12 mouse cellular contexts compared by ENCODE assay signal in genomic region chr2:168552405-168552804, GRCm38 (mm10). TPM values are rescaled to one million over a fixed set of nuclear protein-coding genes. Genes with fewer than 3 reads are reported as not detected.
DNase-seq lines count a peak whose midpoint lies in the region; ATAC-seq and TF ChIP-seq lines count a peak whose summit lies in the region.
"Had no signal": no experiment of that assay in that cellular context is flagged by ENCODE, and none has a peak within 500 bp of the region (broad histone marks: within the 10 kb centered on the region; RNA-seq: fewer than 3 reads in every experiment).

No protein-coding gene starts in this region.

- TF ChIP-seq CTCF in kidney, postnatal 0 days (IDR thresholded peaks at IDR 0.05; ENCODE audit: low read depth), result no peak
- no peak for TF ChIP-seq CTCF in gastrocnemius, adult 2 months (IDR thresholded peaks at IDR 0.05)

- no peaks in the 10 kb centered on the region for H3K36me3 ChIP-seq in hindbrain, embryonic 10.5 days
- no peaks in the 10 kb centered on the region for H3K36me3 ChIP-seq in hindbrain, embryonic 14.5 days (replicated peaks; ENCODE audit: control insufficient read depth, insufficient read depth)
- no peaks in the 10 kb centered on the region for H3K36me3 ChIP-seq in intestine, embryonic 14.5 days (ENCODE audit: control insufficient read depth, insufficient read depth, low read length)
- H3K36me3 ChIP-seq in kidney, postnatal 0 days (ENCODE audit: insufficient read depth, low read length), result no peaks in the 10 kb centered on the region
- no peaks in the 10 kb centered on the region for H3K36me3 ChIP-seq in liver, embryonic 15.5 days (replicated peaks)
- H3K36me3 ChIP-seq: forebrain, embryonic 15.5 days had no signal

- peaks cover 34% of the 10 kb centered on the region for H3K27me3 ChIP-seq in hindbrain, embryonic 10.5 days (ENCODE audit: insufficient read depth, poor library complexity, severe bottlenecking)
- H3K27me3 ChIP-seq in hindbrain, embryonic 14.5 days (ENCODE audit: control insufficient read depth, insufficient read depth, low read length), result no peaks in the 10 kb centered on the region
- H3K27me3 ChIP-seq in intestine, embryonic 14.5 days (replicated peaks; ENCODE audit: control insufficient read depth, insufficient read depth, low read length), result no peaks in the 10 kb centered on the region
- H3K27me3 ChIP-seq in kidney, postnatal 0 days (ENCODE audit: insufficient read depth, low read length), result no peaks in the 10 kb centered on the region; the same call in 1 of the 2 replicates
- H3K27me3 ChIP-seq in liver, embryonic 15.5 days, result peaks cover 61% of the 10 kb centered on the region
- H3K27me3 ChIP-seq: forebrain, embryonic 15.5 days had no signal

- intact Hi-C loops in gastrocnemius, adult 2 months (cut with DNase I), result loop anchor here (5.0 kb wide), 1 partner anchor 40 kb away; no protein-coding TSS in a partner anchor

- WGBS in hindbrain, embryonic 10.5 days, result 48% methylated on average over 5 of the region's 5 CpGs
- 45% methylated on average over 5 of the region's 5 CpGs for WGBS in hindbrain, embryonic 14.5 days
- 30% methylated on average over 5 of the region's 5 CpGs for WGBS in intestine, embryonic 14.5 days
- WGBS in kidney, postnatal 0 days, result 35% methylated on average over 5 of the region's 5 CpGs
- WGBS in liver, embryonic 15.5 days (ENCODE audit: insufficient replicate concordance), result 30% methylated on average over 5 of the region's 5 CpGs

- peaks cover 67% of the 10 kb centered on the region for H3K4me1 ChIP-seq in hindbrain, embryonic 10.5 days (replicated peaks)
- peaks cover 10% of the 10 kb centered on the region for H3K4me1 ChIP-seq in hindbrain, embryonic 14.5 days (replicated peaks; ENCODE audit: control insufficient read depth, insufficient read depth, low read length)
- H3K4me1 ChIP-seq in intestine, embryonic 14.5 days (replicated peaks; ENCODE audit: control insufficient read depth, insufficient read depth, low read length), result peaks cover 36% of the 10 kb centered on the region
- H3K4me1 ChIP-seq in kidney, postnatal 0 days (replicated peaks; ENCODE audit: insufficient read depth, low read length), result peaks cover 34% of the 10 kb centered on the region
- 0 out of 2 replicates have a peak, but pooled peaks cover 10% of the 10 kb centered on the region for H3K4me1 ChIP-seq in liver, embryonic 15.5 days (replicated peaks)

- peak overlapping the region; percentile 76; the same call in 1 of the 2 replicates for H3K27ac ChIP-seq in hindbrain, embryonic 10.5 days
- H3K27ac ChIP-seq in hindbrain, embryonic 14.5 days, result no peak overlapping the region
- peak overlapping the region; percentile 54; the same call in 1 of the 2 replicates for H3K27ac ChIP-seq in intestine, embryonic 14.5 days (ENCODE audit: low read depth)
- 0 out of 2 replicates have a peak overlapping the region, but pooled peaks have one; percentile 47 for H3K27ac ChIP-seq in kidney, postnatal 0 days
- H3K27ac ChIP-seq in liver, embryonic 15.5 days (replicated peaks), result no peak overlapping the region
- no peak overlapping the region for H3K27ac ChIP-seq in gastrocnemius, adult 2 months
- H3K27ac ChIP-seq: forebrain, embryonic 15.5 days had no signal

- H3K4me2 ChIP-seq in hindbrain, embryonic 14.5 days (replicated peaks), result no peak overlapping the region
- H3K4me2 ChIP-seq in intestine, embryonic 14.5 days (ENCODE audit: low read length), result peak overlapping the region; percentile 22
- H3K4me2 ChIP-seq in kidney, postnatal 0 days (ENCODE audit: low read length), result no peak overlapping the region
- peak overlapping the region; percentile 27; the same call in 1 of the 2 replicates for H3K4me2 ChIP-seq in liver, embryonic 15.5 days
- H3K4me2 ChIP-seq: forebrain, embryonic 15.5 days had no signal

- no peak for DNase-seq in hindbrain, embryonic 10.5 days (ENCODE audit: low spot score)
- DNase-seq in hindbrain, embryonic 14.5 days (ENCODE audit: low spot score), result no peak
- DNase-seq in intestine, embryonic 14.5 days (ENCODE audit: low spot score), result no peak
- no peak for DNase-seq in kidney, postnatal 0 days (ENCODE audit: low spot score)
- no peak for DNase-seq in gastrocnemius, adult 2 months
- no peak for DNase-seq in cerebellum, adult 9-11 months
- DNase-seq in thymus, postnatal 25 days, result no peak
- DNase-seq: heart, adult 11 months; layer of hippocampus, postnatal 36 days had no signal

- no peaks in the 10 kb centered on the region for H3K9me3 ChIP-seq in hindbrain, embryonic 10.5 days
- H3K9me3 ChIP-seq in hindbrain, embryonic 14.5 days (ENCODE audit: control insufficient read depth, low read length), result no peaks in the 10 kb centered on the region
- no peaks in the 10 kb centered on the region for H3K9me3 ChIP-seq in intestine, embryonic 14.5 days (ENCODE audit: control insufficient read depth, low read length)
- H3K9me3 ChIP-seq in kidney, postnatal 0 days (replicated peaks; ENCODE audit: low read length), result no peaks in the 10 kb centered on the region
- H3K9me3 ChIP-seq in liver, embryonic 15.5 days (replicated peaks), result no peaks in the 10 kb centered on the region
- H3K9me3 ChIP-seq: forebrain, embryonic 15.5 days had no signal

- no peak for ATAC-seq in hindbrain, embryonic 14.5 days (ENCODE audit: low FRiP score)
- ATAC-seq in intestine, embryonic 14.5 days (replicated peaks; ENCODE audit: low FRiP score, low TSS enrichment, low read depth), result no peak; the same call in 1 of the 2 replicates
- 0 out of 2 replicates have a peak, but pooled peaks have one; percentile 57 for ATAC-seq in kidney, postnatal 0 days (replicated peaks; ENCODE audit: low FRiP score, low read depth)
- ATAC-seq in liver, embryonic 15.5 days (ENCODE audit: insufficient read depth), result no peak
- ATAC-seq: forebrain, embryonic 15.5 days; hindbrain, embryonic 16.5 days had no signal

- no peak overlapping the region for H3K4me3 ChIP-seq in hindbrain, embryonic 10.5 days
- no peak overlapping the region for H3K4me3 ChIP-seq in hindbrain, embryonic 14.5 days (replicated peaks; ENCODE audit: low read length)
- H3K4me3 ChIP-seq in intestine, embryonic 14.5 days (ENCODE audit: low read depth, low read length), result no peak overlapping the region
- H3K4me3 ChIP-seq in kidney, postnatal 0 days (replicated peaks; ENCODE audit: low read depth, low read length), result no peak overlapping the region
- no peak overlapping the region for H3K4me3 ChIP-seq in liver, embryonic 15.5 days (replicated peaks)
- no peak overlapping the region for H3K4me3 ChIP-seq in gastrocnemius, adult 2 months
- H3K4me3 ChIP-seq: forebrain, embryonic 15.5 days had no signal

- no peak overlapping the region for H3K9ac ChIP-seq in hindbrain, embryonic 14.5 days
- no peak overlapping the region for H3K9ac ChIP-seq in intestine, embryonic 14.5 days (ENCODE audit: low read length)
- no peak overlapping the region for H3K9ac ChIP-seq in kidney, postnatal 0 days (ENCODE audit: low read depth, low read length)
- no peak overlapping the region for H3K9ac ChIP-seq in liver, embryonic 15.5 days
- H3K9ac ChIP-seq: forebrain, embryonic 15.5 days had no signal

RNA-seq across cellular contexts. Expression of gene Nfatc2, which starts 49.1 kb away (rescaled TPM):
- 0.42 and 0.50 TPM in 2 replicates for polyA plus RNA-seq in hindbrain, embryonic 10.5 days (2016; fragmentation: Nextera tagmentation; extraction: Ambion mirVana)
- polyA plus RNA-seq in hindbrain, embryonic 14.5 days (2014; fragmentation: Nextera tagmentation; extraction: Ambion mirVana), result 3.4 and 3.7 TPM in 2 replicates
- polyA plus RNA-seq in intestine, embryonic 14.5 days (2014; fragmentation: Nextera tagmentation; extraction: Ambion mirVana), result 2.3 TPM in 2 replicates
- 2.0 TPM in 2 replicates for polyA plus RNA-seq in kidney, postnatal 0 days (2015; fragmentation: Nextera tagmentation; extraction: Ambion mirVana)
- polyA plus RNA-seq in liver, embryonic 15.5 days (2015; fragmentation: Nextera tagmentation; extraction: Ambion mirVana), result 0.23 and 0.36 TPM in 2 replicates
- total RNA-seq in gastrocnemius, adult 2 months (2021), result 1 to 10 TPM; 7.1 to 9.1 TPM

Comparison
In these comparisons a context has a peak if more than half of its experiments do, and no peak if none do; other contexts are left out.
1. H3K27ac ChIP-seq: peak in hindbrain, embryonic 10.5 days (single experiment), intestine, embryonic 14.5 days (single experiment) and kidney, postnatal 0 days (single experiment); none in hindbrain, embryonic 14.5 days (single experiment), liver, embryonic 15.5 days (single experiment) and gastrocnemius, adult 2 months (single experiment).
2. H3K4me2 ChIP-seq: peak in intestine, embryonic 14.5 days (single experiment) and liver, embryonic 15.5 days (single experiment); none in hindbrain, embryonic 14.5 days (single experiment) and kidney, postnatal 0 days (single experiment).